Mouse (Mus musculus): ENCODE measurements around the gene Socs2. TPM values are rescaled to one million over a fixed set of nuclear protein-coding genes. Genes with fewer than 3 reads are reported as not detected.

Socs2 gene
- polyA plus RNA-seq (2012; rRNA removed): 1.4 and 1.5 TPM in 2 replicates
- 4.9 and 5.4 TPM in 2 replicates for polyA plus RNA-seq (2014; fragmentation: Nextera tagmentation; extraction: Ambion mirVana)

GRCm38 (mm10) chr10:95416685-95417495 is at the start of gene Socs2:
Gene Socs2 (minus strand): TSS chr10:95417180.
- no peak within 1 kb of the TSS for H3K27ac ChIP-seq
- no peaks in the 10 kb centered on the region for H3K9me3 ChIP-seq (ENCODE audit: control insufficient read depth, low read length)
- 0 out of 2 replicates have a peak, but pooled peaks have one; percentile 22 for TF ChIP-seq EP300 (IDR thresholded peaks at IDR 0.05; ENCODE audit: low read depth)
- TF ChIP-seq CTCF (IDR thresholded peaks at IDR 0.05; ENCODE audit: low read depth): no peak
- H3K36me3 ChIP-seq (replicated peaks; ENCODE audit: control insufficient read depth, insufficient read depth, low read depth): no peaks in the 10 kb centered on the region
- DNase-seq (ENCODE audit: low read depth in 3 of 3, low spot score in 3 of 3): peak; percentile 69 to 78 (median 75)
- peak within 1 kb of the TSS; percentile 48 to 65 for H3K4me3 ChIP-seq (ENCODE audit: insufficient read depth in 1 of 2, low read depth in 2 of 2, low read length in 2 of 2)
- WGBS (ENCODE audit: insufficient replicate concordance): under 1% methylated on average over 64 of the region's 66 CpGs
- peak within 1 kb of the TSS; percentile 63 for H3K9ac ChIP-seq (replicated peaks)
- peaks cover 34% of the 10 kb centered on the region for H3K27me3 ChIP-seq (ENCODE audit: control insufficient read depth, insufficient read depth, low read length)
- peak; percentile 84 for ATAC-seq (ENCODE audit: insufficient read depth)
- H3K4me1 ChIP-seq (replicated peaks; ENCODE audit: control insufficient read depth in 2 of 2, insufficient read depth in 2 of 2, low read length in 1 of 2): peaks cover 0 to 4% of the 10 kb centered on the region in 2 experiments; a peak in 2 of 4 replicates
- H3K4me2 ChIP-seq (ENCODE audit: low read depth): peak within 1 kb of the TSS; percentile 75

- Histone ChIP-seq H3K9ac (replicated peaks) (no peak overlapping the region), H3K4me1 (replicated peaks; ENCODE audit: control insufficient read depth in 2 of 2, insufficient read depth in 2 of 2, low read length in 1 of 2) (no peaks in the 10 kb centered on the region), H3K4me2 (ENCODE audit: low read depth) (no peak overlapping the region), H3K4me3 (ENCODE audit: insufficient read depth in 1 of 2, low read depth in 2 of 2, low read length in 2 of 2) (no peak overlapping the region), H3K27ac (no peak overlapping the region), H3K36me3 (replicated peaks; ENCODE audit: control insufficient read depth, insufficient read depth, low read depth) (no peaks in the 10 kb centered on the region), H3K27me3 (ENCODE audit: control insufficient read depth, insufficient read depth, low read length) (no peaks in the 10 kb centered on the region), H3K9me3 (ENCODE audit: control insufficient read depth, low read length) (no peaks in the 10 kb centered on the region)
- 30% methylated on average over 4 of the region's 4 CpGs for WGBS (ENCODE audit: insufficient replicate concordance)
- TF ChIP-seq EP300 (IDR thresholded peaks at IDR 0.05; ENCODE audit: low read depth): no peak
- TF ChIP-seq CTCF (IDR thresholded peaks at IDR 0.05; ENCODE audit: low read depth): no peak
- DNase-seq (ENCODE audit: low read depth in 3 of 3, low spot score in 3 of 3): no peak
- no peak for ATAC-seq (ENCODE audit: insufficient read depth)
Measured at GRCm38 (mm10) chr10:95465485-95465896, 48.5 kb upstream of the Socs2 start.

GRCm38 (mm10) chr10:95464527-95464926 is 47.5 kb upstream of the Socs2 start:
- H3K4me2 ChIP-seq (ENCODE audit: low read depth): no peak overlapping the region
- no peaks in the 10 kb centered on the region for H3K4me1 ChIP-seq (replicated peaks; ENCODE audit: control insufficient read depth in 2 of 2, insufficient read depth in 2 of 2, low read length in 1 of 2)
- no peak overlapping the region for H3K27ac ChIP-seq
- DNase-seq (ENCODE audit: low read depth in 3 of 3, low spot score in 3 of 3) (no peak), ATAC-seq (ENCODE audit: insufficient read depth) (no peak)
- TF ChIP-seq CTCF (IDR thresholded peaks at IDR 0.05; ENCODE audit: low read depth): no peak
- no peak for TF ChIP-seq EP300 (IDR thresholded peaks at IDR 0.05; ENCODE audit: low read depth)
- H3K9me3 ChIP-seq (ENCODE audit: control insufficient read depth, low read length): no peaks in the 10 kb centered on the region
- H3K36me3 ChIP-seq (replicated peaks; ENCODE audit: control insufficient read depth, insufficient read depth, low read depth): no peaks in the 10 kb centered on the region
- WGBS (ENCODE audit: insufficient replicate concordance): 65% methylated on average over 6 of the region's 6 CpGs
- no peaks in the 10 kb centered on the region for H3K27me3 ChIP-seq (ENCODE audit: control insufficient read depth, insufficient read depth, low read length)
- H3K9ac ChIP-seq (replicated peaks): no peak overlapping the region
- H3K4me3 ChIP-seq (ENCODE audit: insufficient read depth in 1 of 2, low read depth in 2 of 2, low read length in 2 of 2): no peak overlapping the region

- H3K4me3 ChIP-seq (ENCODE audit: insufficient read depth in 1 of 2, low read depth in 2 of 2, low read length in 2 of 2): no peak overlapping the region
- no peaks in the 10 kb centered on the region for H3K9me3 ChIP-seq (ENCODE audit: control insufficient read depth, low read length)
- H3K27ac ChIP-seq: no peak overlapping the region
- no peak overlapping the region for H3K9ac ChIP-seq (replicated peaks)
- H3K4me2 ChIP-seq (ENCODE audit: low read depth): no peak overlapping the region
- DNase-seq (ENCODE audit: low read depth in 3 of 3, low spot score in 3 of 3): no peak
- no peak for ATAC-seq (ENCODE audit: insufficient read depth)
- H3K27me3 ChIP-seq (ENCODE audit: control insufficient read depth, insufficient read depth, low read length): no peaks in the 10 kb centered on the region
- H3K36me3 ChIP-seq (replicated peaks; ENCODE audit: control insufficient read depth, insufficient read depth, low read depth): no peaks in the 10 kb centered on the region
- peaks cover 0 to under 1% of the 10 kb centered on the region in 2 experiments; a peak in 1 of 4 replicates for H3K4me1 ChIP-seq (replicated peaks; ENCODE audit: control insufficient read depth in 2 of 2, insufficient read depth in 2 of 2, low read length in 1 of 2)
- TF ChIP-seq EP300 (IDR thresholded peaks at IDR 0.05; ENCODE audit: low read depth) (no peak), CTCF (IDR thresholded peaks at IDR 0.05; ENCODE audit: low read depth) (no peak)
- WGBS (ENCODE audit: insufficient replicate concordance): 37% methylated on average over 1 of the region's 1 CpGs
Measured at GRCm38 (mm10) chr10:95462231-95462630, 45.3 kb upstream of the Socs2 start.

GRCm38 (mm10) chr10:95461053-95461553 is 44.1 kb upstream of the Socs2 start:
- TF ChIP-seq EP300 (IDR thresholded peaks at IDR 0.05; ENCODE audit: low read depth) (no peak), CTCF (IDR thresholded peaks at IDR 0.05; ENCODE audit: low read depth) (no peak)
- Histone ChIP-seq H3K4me3 (ENCODE audit: insufficient read depth in 1 of 2, low read depth in 2 of 2, low read length in 2 of 2) (no peak overlapping the region), H3K27ac (no peak overlapping the region), H3K27me3 (ENCODE audit: control insufficient read depth, insufficient read depth, low read length) (no peaks in the 10 kb centered on the region), H3K4me2 (ENCODE audit: low read depth) (no peak overlapping the region), H3K9me3 (ENCODE audit: control insufficient read depth, low read length) (no peaks in the 10 kb centered on the region), H3K4me1 (replicated peaks; ENCODE audit: control insufficient read depth in 2 of 2, insufficient read depth in 2 of 2, low read length in 1 of 2) (peaks cover 0 to 3% of the 10 kb centered on the region in 2 experiments; a peak in 1 of 4 replicates), H3K9ac (replicated peaks) (no peak overlapping the region), H3K36me3 (replicated peaks; ENCODE audit: control insufficient read depth, insufficient read depth, low read depth) (no peaks in the 10 kb centered on the region)
- ATAC-seq (ENCODE audit: insufficient read depth) (no peak), DNase-seq (ENCODE audit: low read depth in 3 of 3, low spot score in 3 of 3) (no peak)
- WGBS (ENCODE audit: insufficient replicate concordance): 57% methylated on average over 4 of the region's 4 CpGs

Data from liver, embryonic 14.5 days (tissue).